Mouse (Mus musculus) gastrocnemius, postnatal 25 days (tissue): ENCODE measurements around the gene Ccdc106. TPM values are rescaled to one million over a fixed set of nuclear protein-coding genes. Genes with fewer than 3 reads are reported as not detected.

Experiments used
- DNase-seq: peaks from one replicate; pipeline ENCODE4 v3.0.0; 2022
- total RNA-seq, 2 experiments: library from RNA; stranded (reverse); gene quantifications; 1 replicate in 1 of 2; 2 replicates in 1 of 2; pipeline ENCODE4 v1.2.3; 2021

The Ccdc106 gene
- total RNA-seq, 2 experiments from 2014 or later = not detected

DNA sequence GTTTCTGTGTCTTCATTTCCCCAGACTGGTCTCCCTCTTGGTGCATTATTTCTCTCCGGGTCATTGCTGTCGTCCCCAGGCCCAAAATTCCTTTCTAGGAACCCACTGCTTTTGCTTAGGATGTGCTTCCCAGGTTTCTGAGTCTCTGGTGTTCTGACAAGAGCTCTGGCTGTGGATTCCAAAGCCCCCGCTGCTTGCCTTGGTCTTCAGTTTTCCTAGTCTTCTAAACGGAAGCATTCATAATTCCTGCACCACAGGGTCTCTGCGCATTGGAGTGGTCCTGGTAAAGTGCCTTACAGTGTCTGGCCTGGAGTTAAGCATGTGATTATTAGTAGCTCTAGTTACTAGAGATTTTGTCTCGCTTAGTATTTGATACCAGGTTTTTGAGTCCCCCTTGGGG, 60.5 kb downstream of the Ccdc106 start:
- no peak for DNase-seq

- no peak for DNase-seq
Observed at GRCm38 (mm10) chr7:5081241-5081640, 60.9 kb downstream of the Ccdc106 start.

- DNase-seq = no peak
Observed at GRCm38 (mm10) chr7:5081939-5082338, 61.6 kb downstream of the Ccdc106 start.

GRCm38 (mm10) chr7:5083325-5084105, 63.2 kb downstream of the Ccdc106 start:
- no peak for DNase-seq

GRCm38 (mm10) chr7:5085512-5085911, 65.2 kb downstream of the Ccdc106 start:
- DNase-seq = no peak

DNA sequence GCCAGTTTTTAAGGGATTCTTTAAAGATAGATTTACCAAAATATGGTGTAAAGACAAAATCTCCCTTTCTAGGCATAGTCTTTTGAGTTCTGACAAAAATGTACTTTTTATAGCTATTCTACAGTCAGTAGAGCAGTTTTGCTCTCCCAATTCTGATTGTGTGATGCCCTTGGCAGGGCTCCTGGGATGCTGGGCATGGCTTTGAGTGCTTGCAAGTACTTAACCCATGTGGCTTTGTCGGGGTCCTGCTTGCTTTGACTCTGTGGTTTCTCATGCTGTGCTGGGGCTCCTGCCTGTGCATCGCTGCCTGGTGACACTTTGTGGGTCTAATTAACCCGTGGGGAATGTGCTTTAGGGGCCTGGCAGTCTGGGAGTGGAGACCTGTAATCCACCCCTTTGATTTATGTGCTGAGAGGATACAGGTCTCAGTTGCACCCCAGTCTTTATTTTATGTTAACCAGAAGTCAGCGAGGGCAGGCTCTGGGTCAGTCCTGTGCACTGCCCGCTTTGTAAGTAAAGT, 66.6 kb downstream of the Ccdc106 start:
- no peak for DNase-seq

- DNase-seq = no peak
Observed at GRCm38 (mm10) chr7:5087886-5088285, 67.5 kb downstream of the Ccdc106 start.

- no peak for DNase-seq
Observed at GRCm38 (mm10) chr7:5089853-5090252, 69.5 kb downstream of the Ccdc106 start.

DNA sequence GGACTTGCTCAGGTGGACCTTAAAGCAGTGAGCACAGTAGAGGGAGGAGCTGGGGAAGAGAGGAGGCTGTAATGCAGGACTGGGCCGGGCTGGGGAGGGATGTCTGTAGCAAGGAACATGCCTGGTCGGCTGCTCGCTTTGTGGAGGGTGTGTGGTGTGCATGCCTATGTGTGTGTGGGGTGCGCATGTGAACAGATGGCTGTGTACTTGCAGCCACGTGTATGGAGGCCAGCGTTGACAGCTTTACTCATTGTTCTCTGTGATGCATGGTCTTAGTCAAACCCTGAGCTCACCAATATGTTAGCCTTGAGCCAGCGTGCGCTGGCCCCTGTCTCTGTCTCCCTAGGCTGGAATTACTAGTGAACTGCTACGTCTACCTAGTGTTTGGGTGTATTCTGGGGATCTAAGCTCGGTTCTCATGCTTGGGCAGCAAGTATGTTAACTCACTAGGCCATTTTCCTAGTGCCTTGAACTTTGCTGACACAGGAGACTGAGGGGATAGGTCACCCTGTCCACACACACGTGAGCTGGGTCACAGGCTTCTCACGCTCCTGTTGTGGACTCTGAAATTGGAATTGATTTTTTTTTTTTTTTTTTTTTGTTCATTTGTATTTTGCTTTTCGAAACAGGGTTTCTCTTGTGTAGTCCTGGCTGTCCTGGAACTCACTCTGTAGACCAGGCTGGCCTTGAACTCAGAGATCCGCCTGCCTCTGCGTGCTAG, 70.8 kb downstream of the Ccdc106 start:
- no peak for DNase-seq

- no peak for DNase-seq
Observed at GRCm38 (mm10) chr7:5092381-5092780, 72.0 kb downstream of the Ccdc106 start.

GRCm38 (mm10) chr7:5092831-5093510, 72.6 kb downstream of the Ccdc106 start:
- DNase-seq = peak; percentile 25

GRCm38 (mm10) chr7:5098769-5099168, 78.4 kb downstream of the Ccdc106 start:
- no peak for DNase-seq

GRCm38 (mm10) chr7:5099796-5100195, 79.4 kb downstream of the Ccdc106 start:
- no peak for DNase-seq

DNA sequence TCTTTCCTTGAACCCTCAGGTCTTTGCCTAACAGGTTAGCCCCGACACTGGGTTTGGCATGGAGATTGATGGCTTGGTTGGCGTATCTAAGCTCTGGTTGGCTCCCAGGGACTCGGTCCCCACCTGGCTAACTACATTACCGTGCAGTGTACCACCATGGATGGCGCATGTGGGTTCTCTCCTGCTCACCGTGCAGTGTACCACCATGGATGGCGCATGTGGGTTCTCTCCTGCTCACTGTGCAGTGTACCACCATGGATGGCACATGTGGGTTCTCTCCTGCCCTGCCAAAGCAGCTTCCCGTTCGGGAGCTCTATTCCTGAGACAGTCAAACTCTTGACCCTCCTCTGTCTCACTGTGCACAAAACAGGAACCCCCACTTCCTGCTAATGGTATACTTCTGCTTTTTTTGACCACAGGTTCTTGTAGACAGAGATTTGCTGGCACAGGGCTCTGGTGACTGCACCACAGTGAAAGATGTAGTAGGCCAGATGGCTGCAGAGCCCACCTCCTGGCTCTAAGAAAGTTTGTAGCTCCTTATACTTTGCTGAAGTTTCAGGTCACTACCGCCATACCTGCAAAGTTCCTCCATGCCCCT, 80.8 kb downstream of the Ccdc106 start:
- no peak for DNase-seq

DNA sequence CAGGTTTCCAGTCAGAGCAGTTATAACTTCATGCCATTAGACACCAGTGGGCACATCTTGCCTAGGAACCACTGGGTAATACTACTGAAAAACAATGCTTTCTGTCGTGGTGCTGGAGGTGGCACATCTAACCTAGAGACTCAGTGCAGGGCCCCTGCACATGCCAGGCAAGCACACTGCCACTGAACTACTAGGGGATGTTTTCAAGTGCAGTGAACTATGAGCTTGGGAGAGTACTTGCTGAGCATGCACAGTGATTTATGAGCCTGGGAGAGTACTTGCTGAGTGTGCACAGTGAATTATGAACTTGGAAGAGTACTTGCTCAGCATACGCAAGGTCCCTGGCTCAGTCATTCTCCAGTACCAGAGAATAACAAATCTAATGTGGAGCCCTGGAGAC, 82.2 kb downstream of the Ccdc106 start:
- DNase-seq = no peak

DNA sequence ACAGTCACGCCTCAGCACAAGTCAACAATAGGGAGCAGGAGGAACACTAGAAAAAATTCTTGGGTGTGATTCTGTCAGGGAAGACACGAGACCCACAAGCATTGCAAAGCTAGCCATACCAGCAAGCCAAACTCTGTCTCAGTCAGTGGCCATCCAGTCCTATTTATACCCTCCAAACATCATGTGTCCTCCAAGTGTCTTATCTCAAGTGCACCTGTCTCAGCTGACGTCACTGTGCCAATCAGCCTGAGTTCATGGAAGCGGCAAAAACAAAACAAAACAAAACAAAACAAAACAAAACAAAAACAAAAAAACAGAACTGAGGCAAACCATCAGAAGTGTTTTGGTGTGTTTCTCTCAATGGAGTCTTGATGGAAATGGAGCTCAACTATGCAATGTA, 87.9 kb downstream of the Ccdc106 start:
- DNase-seq = no peak

- DNase-seq = no peak
Observed at GRCm38 (mm10) chr7:5109301-5109700, 88.9 kb downstream of the Ccdc106 start.

Other genes starting within 250 kb of the Ccdc106 start
- not detected for gene Fam71e2, start 249.3 kb upstream of the Ccdc106 start, total RNA-seq
- gene Il11, start 237.7 kb upstream of the Ccdc106 start, total RNA-seq = not detected
- not detected for gene Tmem190, start 237.6 kb upstream of the Ccdc106 start, total RNA-seq
- gene Tmem238, start 230.9 kb upstream of the Ccdc106 start, total RNA-seq = 1 to 10 TPM; 6.3 to 6.4 TPM
- 100 to 1,000 TPM; 442 to 471 TPM for gene Rpl28, start 227.7 kb upstream of the Ccdc106 start, total RNA-seq
- gene Ube2s, start 208.0 kb upstream of the Ccdc106 start, total RNA-seq = 10 to 100 TPM; 65.5 to 67.9 TPM
- gene Shisa7, start 175.9 kb upstream of the Ccdc106 start, total RNA-seq = not detected
- gene Isoc2b, start 150.3 kb upstream of the Ccdc106 start, total RNA-seq = 1 to 10 TPM; 4.3 to 4.5 TPM
- gene Isoc2a, start 143.4 kb upstream of the Ccdc106 start, total RNA-seq = 10 to 100 TPM; 21.4 to 24.3 TPM
- gene Gm36210, start 114.0 kb upstream of the Ccdc106 start, total RNA-seq = under 1 TPM; 0.21 to 0.36 TPM
- 1 to 10 TPM; 6.8 to 8.3 TPM for gene Zfp628, start 105.3 kb upstream of the Ccdc106 start, total RNA-seq
- 1 to 10 TPM; 3.7 to 5.2 TPM for gene Nat14, start 98.5 kb upstream of the Ccdc106 start, total RNA-seq
- gene Ssc5d, start 94.8 kb upstream of the Ccdc106 start, total RNA-seq = 10 to 100 TPM; 10.1 to 11.6 TPM
- 10 to 100 TPM; 29.0 to 60.0 TPM for gene Sbk2, start 56.1 kb upstream of the Ccdc106 start, total RNA-seq
- gene Sbk3, start 49.4 kb upstream of the Ccdc106 start, total RNA-seq = 1 to 10 TPM in 1 of 2 experiments, under 1 TPM in 1; 0.49 to 3.1 TPM
- gene Zfp579, start 24.4 kb upstream of the Ccdc106 start, total RNA-seq = 10 to 100 TPM; 10.2 to 14.9 TPM
- 1 to 10 TPM; 7.1 to 8.7 TPM for gene Zfp524, start 6.1 kb upstream of the Ccdc106 start, total RNA-seq
- 10 to 100 TPM; 17.7 to 18.2 TPM for gene Fiz1, start 5.9 kb upstream of the Ccdc106 start, total RNA-seq
- not detected for gene Gm44973, start 5.1 kb upstream of the Ccdc106 start, total RNA-seq
- gene Zfp865, start 177 bp upstream of the Ccdc106 start, total RNA-seq = 10 to 100 TPM; 10.8 to 12.1 TPM
- gene 4632433K11Rik, start 13.6 kb downstream of the Ccdc106 start, total RNA-seq = not detected
- gene Zfp784, start 17.9 kb downstream of the Ccdc106 start, total RNA-seq = 1 to 10 TPM; 2.6 to 3.4 TPM
- 1 to 10 TPM; 2.9 to 3.2 TPM for gene Zfp580, start 31.0 kb downstream of the Ccdc106 start, total RNA-seq
- 10 to 100 TPM; 43.1 to 45.2 TPM for gene U2af2, start 41.6 kb downstream of the Ccdc106 start, total RNA-seq
- gene Epn1, start 59.7 kb downstream of the Ccdc106 start, total RNA-seq = 100 to 1,000 TPM; 134 to 145 TPM
- not detected for gene Rfpl4, start 96.4 kb downstream of the Ccdc106 start, total RNA-seq
- 1 to 10 TPM; 2.8 to 3.0 TPM for gene Rasl2-9, start 105.4 kb downstream of the Ccdc106 start, total RNA-seq
- not detected for gene Vmn1r55, start 129.1 kb downstream of the Ccdc106 start, total RNA-seq
- not detected for gene Vmn1r56, start 176.2 kb downstream of the Ccdc106 start, total RNA-seq
- not detected for gene Vmn1r57, start 197.9 kb downstream of the Ccdc106 start, total RNA-seq